Mouse (Mus musculus) liver, adult 2 months (tissue): Measurements from ENCODE around the gene Aox3.
A peak's percentile ranks its signal among the peaks of the same experiment; 100 is the strongest.

Experiments used
- CTCF ChIP-seq: fragments of 200-500 bp; IDR thresholded peaks from 2 replicates; pipeline ENCODE4 v1.5.1; 2011; ENCODE audit warnings: low read depth, low read length, control low read depth
- POLR2A ChIP-seq: fragments of 200-500 bp; IDR thresholded peaks from 2 replicates; pipeline ENCODE4 v1.6.1; 2011; ENCODE audit warnings: low read length, control low read depth; ENCODE audit not compliant: insufficient read depth; ENCODE audit errors: extremely low read depth

DNA sequence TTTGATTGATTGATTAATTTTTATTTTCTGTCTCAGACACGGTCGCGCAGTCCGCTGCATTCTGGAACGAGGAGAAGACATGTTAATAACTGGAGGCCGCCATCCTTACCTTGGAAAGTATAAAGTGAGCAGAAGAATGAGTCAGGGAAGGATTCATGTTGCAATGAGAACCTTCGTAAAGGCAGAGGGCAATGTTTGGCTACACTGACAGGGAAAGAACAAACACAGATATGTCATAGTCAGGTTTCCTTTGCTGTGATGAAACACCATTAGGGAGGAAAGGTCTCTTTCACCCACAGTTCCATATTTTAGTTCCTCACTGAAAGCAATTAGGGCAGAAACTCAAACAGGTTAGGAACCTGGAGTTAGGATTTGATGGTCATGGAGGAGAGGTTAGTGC lies 34.5 kb upstream of the Aox3 start:
- TF ChIP-seq CTCF (0 out of 2 replicates have a peak, but pooled peaks have one; percentile 3), POLR2A (no peak)
